Mouse (Mus musculus) E14TG2a.4 (cell line): ENCODE measurements around the gene Rnf5.

Experiments
- CTCF ChIP-seq: conservative IDR thresholded peaks from 2 replicates; pipeline ENCODE4 v1.5.1; 2014; ENCODE audit warnings: low read length
- NANOG ChIP-seq: IDR thresholded peaks from 2 replicates; pipeline ENCODE4 v1.6.1; 2014; ENCODE audit warnings: borderline replicate concordance, low read length, mixed read lengths
- POU5F1 ChIP-seq: IDR thresholded peaks from 2 replicates; pipeline ENCODE4 v1.6.1; 2014; ENCODE audit warnings: low read length, borderline replicate concordance

GRCm38 (mm10) chr17:34615871-34616270 lies 12.4 kb upstream of the Rnf5 start, which contains the start of gene Egfl8:
- no peak for TF ChIP-seq CTCF
- no peak for TF ChIP-seq NANOG
- TF ChIP-seq POU5F1, result no peak
